Mouse (Mus musculus): ENCODE results near the gene Gm16485. TPM values are rescaled to one million over a fixed set of nuclear protein-coding genes. Genes with fewer than 3 reads are reported as not detected.

Gm16485 gene
- polyA plus RNA-seq, 1 experiment from 2014 or later = 0.32 TPM

DNA sequence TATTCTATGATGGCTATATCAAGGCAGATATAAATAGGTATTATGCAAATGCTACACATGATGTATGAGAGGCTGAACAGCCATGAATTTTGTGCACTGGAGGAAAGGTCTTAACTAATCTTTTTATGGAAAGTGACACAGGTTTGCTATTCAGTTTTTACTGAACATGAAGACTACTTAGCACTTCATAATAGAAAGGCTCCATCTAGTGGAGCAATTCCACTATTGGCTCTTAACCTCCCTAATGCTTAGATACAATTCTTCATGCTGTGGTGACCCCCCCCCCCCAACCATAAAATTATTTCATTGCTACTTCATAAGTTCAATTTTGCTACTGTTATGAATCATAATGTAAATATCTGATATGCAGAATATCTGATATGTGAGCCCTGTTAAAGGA, 29.6 kb downstream of the Gm16485 start:
- 0 out of 2 replicates have a peak, but pooled peaks cover under 1% of the 10 kb centered on the region for H3K36me3 ChIP-seq (ENCODE audit: control insufficient read depth, insufficient read depth, low read length)

DNA sequence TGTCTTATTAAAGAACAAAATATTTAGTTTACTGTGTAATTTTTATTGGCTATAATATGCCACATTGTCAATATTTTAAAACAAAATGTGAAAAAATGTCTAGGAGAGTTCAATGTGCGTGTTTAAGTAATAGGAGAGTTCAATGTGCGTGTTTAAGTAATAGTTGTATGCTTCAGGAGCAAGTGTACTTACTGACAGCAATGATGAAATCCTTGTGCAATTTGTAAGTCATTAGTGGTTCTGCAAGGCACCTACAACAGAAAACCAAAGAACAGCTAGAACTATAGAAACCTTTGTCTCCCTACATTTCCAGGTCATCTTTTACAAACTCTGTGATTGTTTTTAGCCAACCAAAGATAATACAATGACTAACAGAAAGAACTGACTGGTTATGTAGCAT, 43.5 kb downstream of the Gm16485 start:
- ATAC-seq (ENCODE audit: insufficient number of reproducible peaks, insufficient read depth, low FRiP score, low read depth) = no peak
- no peaks in the 10 kb centered on the region for H3K4me1 ChIP-seq (ENCODE audit: control insufficient read depth, insufficient read depth, low read length)
- H3K4me2 ChIP-seq (replicated peaks; ENCODE audit: low read depth, low read length) = no peak overlapping the region
- H3K27ac ChIP-seq (ENCODE audit: low read length) = no peak overlapping the region
- no peaks in the 10 kb centered on the region for H3K9me3 ChIP-seq (ENCODE audit: control insufficient read depth, low read depth, low read length)
- H3K9ac ChIP-seq (replicated peaks; ENCODE audit: low read depth, low read length) = no peak overlapping the region
- no peaks in the 10 kb centered on the region for H3K27me3 ChIP-seq (ENCODE audit: control insufficient read depth, insufficient read depth, low read length)
- WGBS = 83% methylated on average over 2 of the region's 2 CpGs
- H3K36me3 ChIP-seq (ENCODE audit: control insufficient read depth, insufficient read depth, low read length) = peaks cover 9% of the 10 kb centered on the region
- no peak overlapping the region for H3K4me3 ChIP-seq (ENCODE audit: low read depth, low read length)

More for the DNA sequence above, 29.6 kb downstream of the Gm16485 start:
- Histone ChIP-seq H3K9me3 (ENCODE audit: control insufficient read depth, low read depth, low read length) (no peaks in the 10 kb centered on the region), H3K4me1 (ENCODE audit: control insufficient read depth, insufficient read depth, low read length) (no peaks in the 10 kb centered on the region), H3K4me2 (replicated peaks; ENCODE audit: low read depth, low read length) (no peak overlapping the region), H3K27me3 (ENCODE audit: control insufficient read depth, insufficient read depth, low read length) (no peaks in the 10 kb centered on the region), H3K9ac (replicated peaks; ENCODE audit: low read depth, low read length) (no peak overlapping the region), H3K4me3 (ENCODE audit: low read depth, low read length) (no peak overlapping the region), H3K27ac (ENCODE audit: low read length) (no peak overlapping the region)
- no peak for ATAC-seq (ENCODE audit: insufficient number of reproducible peaks, insufficient read depth, low FRiP score, low read depth)

Other genes with a start within 250 kb of the Gm16485 start
- gene Pgr, start 72.0 kb upstream of the Gm16485 start, polyA plus RNA-seq (2014; fragmentation: Nextera tagmentation; extraction: Ambion mirVana) = 0.53 and 0.71 TPM in 2 replicates

All from stomach, embryonic 14.5 days (tissue).